Mouse (Mus musculus): ENCODE data around the gene Fam129a. TPM values are rescaled to one million over a fixed set of nuclear protein-coding genes. Genes with fewer than 3 reads are reported as not detected.

The Fam129a gene
- polyA plus RNA-seq, 1 experiment = 19.9 TPM

DNA sequence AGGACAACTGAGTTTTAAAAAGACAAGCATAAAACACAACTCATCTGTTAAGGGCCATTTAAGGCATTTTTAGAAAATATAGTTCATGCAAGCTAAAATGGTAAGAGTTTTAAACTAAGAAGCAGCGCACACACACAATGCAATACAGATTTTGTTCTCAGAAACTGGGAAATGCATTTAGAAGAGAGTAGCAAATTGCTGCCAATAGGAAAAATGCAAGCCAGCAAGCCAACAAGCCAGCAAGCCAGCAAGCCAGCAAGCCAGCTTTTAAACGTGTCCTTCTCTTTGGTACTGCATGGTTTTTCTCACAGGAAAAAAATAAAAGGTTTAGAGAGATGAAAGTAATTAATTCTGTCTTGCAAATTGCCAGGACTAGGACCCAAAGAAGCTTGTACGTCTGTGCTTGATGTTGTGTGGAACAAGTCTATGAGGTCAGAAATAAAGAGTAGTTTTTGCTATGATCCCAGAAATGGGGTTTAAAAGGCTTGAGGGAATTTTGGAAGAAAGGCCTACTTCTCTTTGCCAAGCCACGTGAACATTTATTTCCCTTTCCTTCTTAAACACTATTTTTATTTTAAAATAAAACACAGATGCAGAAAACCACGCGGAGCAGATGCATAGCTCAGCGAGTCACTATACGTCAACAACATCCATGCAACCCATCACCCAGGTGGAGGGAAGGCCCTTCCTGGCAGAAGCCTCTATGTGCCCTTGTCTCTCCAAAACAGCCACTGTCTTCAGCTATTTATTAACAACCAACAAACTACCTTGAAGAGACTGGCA, 9.4 kb downstream of the Fam129a start:
- Histone ChIP-seq H3K4me3 (ENCODE audit: low read depth, low read length) (no peak overlapping the region), H3K27ac (ENCODE audit: insufficient read depth, low read length) (no peak overlapping the region), H3K27me3 (ENCODE audit: control insufficient read depth, insufficient read depth, low read length, poor library complexity, severe bottlenecking) (no peaks in the 10 kb centered on the region), H3K36me3 (ENCODE audit: control insufficient read depth, insufficient read depth, low read length, poor library complexity, severe bottlenecking) (peaks cover 12% of the 10 kb centered on the region), H3K9ac (ENCODE audit: low read depth, poor library complexity, severe bottlenecking) (no peak overlapping the region), H3K9me3 (replicated peaks; ENCODE audit: control insufficient read depth, insufficient read depth, low read length, poor library complexity, severe bottlenecking) (no peaks in the 10 kb centered on the region), H3K4me1 (ENCODE audit: control insufficient read depth, insufficient read depth, low read length) (no peaks in the 10 kb centered on the region)
- no peak for TF ChIP-seq EP300 (IDR thresholded peaks at IDR 0.05; ENCODE audit: insufficient read depth, low read depth, low read length)
- TF ChIP-seq POLR2A (IDR thresholded peaks at IDR 0.05; ENCODE audit: insufficient read depth, low read length) = no peak
- no peak for TF ChIP-seq CTCF (IDR thresholded peaks at IDR 0.05; ENCODE audit: low read depth, low read length)

DNA sequence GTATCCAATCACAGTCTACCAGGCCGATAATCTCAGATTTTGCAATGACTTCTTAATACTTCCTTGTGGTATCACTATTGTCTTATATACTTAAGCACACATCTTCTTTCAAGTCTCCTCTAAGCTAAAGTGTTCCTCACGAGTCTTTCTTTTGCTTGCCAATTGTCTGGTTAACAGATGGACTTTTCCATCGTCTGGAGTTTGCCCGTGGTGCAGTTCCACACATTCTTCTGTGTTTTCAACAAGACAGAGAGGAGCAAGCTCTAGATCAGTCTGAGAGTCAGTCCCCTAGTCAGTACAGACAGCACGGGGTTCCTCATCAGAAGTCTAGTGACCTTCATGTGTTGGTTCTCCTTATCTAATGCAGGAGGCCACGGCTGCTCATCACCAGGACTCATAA, 10.5 kb downstream of the Fam129a start:
- peaks cover 7% of the 10 kb centered on the region; the same call in 1 of the 2 replicates for H3K36me3 ChIP-seq (ENCODE audit: control insufficient read depth, insufficient read depth, low read length, poor library complexity, severe bottlenecking)
- H3K27me3 ChIP-seq (ENCODE audit: control insufficient read depth, insufficient read depth, low read length, poor library complexity, severe bottlenecking) = no peaks in the 10 kb centered on the region
- no peaks in the 10 kb centered on the region for H3K4me1 ChIP-seq (ENCODE audit: control insufficient read depth, insufficient read depth, low read length)
- no peak overlapping the region for H3K4me3 ChIP-seq (ENCODE audit: low read depth, low read length)
- no peaks in the 10 kb centered on the region for H3K9me3 ChIP-seq (replicated peaks; ENCODE audit: control insufficient read depth, insufficient read depth, low read length, poor library complexity, severe bottlenecking)
- no peak overlapping the region for H3K9ac ChIP-seq (ENCODE audit: low read depth, poor library complexity, severe bottlenecking)
- TF ChIP-seq POLR2A (IDR thresholded peaks at IDR 0.05; ENCODE audit: insufficient read depth, low read length) = no peak
- H3K27ac ChIP-seq (ENCODE audit: insufficient read depth, low read length) = no peak overlapping the region

DNA sequence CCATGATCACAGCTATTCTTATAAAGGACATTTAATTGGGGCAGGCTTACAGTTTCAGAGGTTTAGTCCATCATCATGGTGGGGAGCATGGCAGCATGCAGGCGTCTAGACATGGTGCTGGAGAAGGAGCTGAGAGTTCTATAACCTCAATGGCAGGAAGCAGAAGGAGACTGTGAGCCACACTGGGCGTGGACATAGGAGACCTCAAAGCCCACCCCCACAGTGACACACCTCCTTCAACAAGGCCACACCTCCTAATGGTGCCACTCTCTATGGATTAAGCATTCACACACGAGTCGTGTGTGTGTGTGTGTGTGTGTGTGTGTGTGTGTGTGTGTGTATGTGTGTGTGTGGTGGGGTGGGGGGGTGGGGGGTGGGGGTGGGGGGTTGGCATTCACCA, 11.0 kb downstream of the Fam129a start:
- Histone ChIP-seq H3K27me3 (ENCODE audit: control insufficient read depth, insufficient read depth, low read length, poor library complexity, severe bottlenecking) (no peaks in the 10 kb centered on the region), H3K36me3 (ENCODE audit: control insufficient read depth, insufficient read depth, low read length, poor library complexity, severe bottlenecking) (peaks cover 4% of the 10 kb centered on the region; the same call in 1 of the 2 replicates), H3K4me3 (ENCODE audit: low read depth, low read length) (no peak overlapping the region), H3K27ac (ENCODE audit: insufficient read depth, low read length) (no peak overlapping the region), H3K9me3 (replicated peaks; ENCODE audit: control insufficient read depth, insufficient read depth, low read length, poor library complexity, severe bottlenecking) (no peaks in the 10 kb centered on the region), H3K4me1 (ENCODE audit: control insufficient read depth, insufficient read depth, low read length) (no peaks in the 10 kb centered on the region), H3K9ac (ENCODE audit: low read depth, poor library complexity, severe bottlenecking) (no peak overlapping the region)
- TF ChIP-seq CTCF (IDR thresholded peaks at IDR 0.05; ENCODE audit: low read depth, low read length) = no peak
- no peak for TF ChIP-seq EP300 (IDR thresholded peaks at IDR 0.05; ENCODE audit: insufficient read depth, low read depth, low read length)
- TF ChIP-seq POLR2A (IDR thresholded peaks at IDR 0.05; ENCODE audit: insufficient read depth, low read length) = no peak

DNA sequence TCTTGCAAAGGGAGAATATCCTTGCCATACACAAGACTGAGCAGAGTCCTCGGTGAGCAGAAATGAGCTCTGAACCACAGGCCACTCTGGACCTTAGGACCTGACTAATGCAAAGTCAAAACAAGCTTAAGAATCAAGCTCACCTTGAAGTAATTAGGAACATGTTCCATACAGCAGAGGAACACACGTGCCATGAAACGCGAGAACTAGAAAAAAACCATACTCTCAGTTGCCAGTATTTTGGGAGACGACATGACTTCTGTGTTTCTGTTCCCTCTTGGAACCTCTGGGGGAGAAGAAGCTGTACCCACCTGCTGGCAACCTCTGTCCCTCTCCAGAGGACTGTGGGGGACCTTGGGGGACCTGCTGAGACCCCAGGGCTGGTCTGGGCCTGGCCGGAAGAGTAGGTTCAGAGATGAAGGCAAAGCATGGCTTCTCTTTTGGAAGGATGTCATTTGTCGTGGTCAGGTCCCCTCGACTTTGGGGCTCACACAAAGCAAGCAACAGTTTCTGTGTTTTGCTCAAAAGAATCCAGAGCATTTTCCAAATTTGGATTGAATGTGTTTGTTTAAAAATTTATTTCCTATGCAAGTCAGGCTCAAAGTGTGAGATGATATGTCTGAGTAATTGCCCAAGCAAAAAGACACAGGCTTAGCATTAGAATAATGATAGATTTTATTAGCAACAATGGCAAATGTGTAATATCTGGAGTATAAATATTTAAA, 12.6 kb downstream of the Fam129a start:
- Histone ChIP-seq H3K4me3 (ENCODE audit: low read depth, low read length) (no peak overlapping the region), H3K4me1 (ENCODE audit: control insufficient read depth, insufficient read depth, low read length) (no peaks in the 10 kb centered on the region), H3K9me3 (replicated peaks; ENCODE audit: control insufficient read depth, insufficient read depth, low read length, poor library complexity, severe bottlenecking) (no peaks in the 10 kb centered on the region), H3K9ac (ENCODE audit: low read depth, poor library complexity, severe bottlenecking) (no peak overlapping the region), H3K27me3 (ENCODE audit: control insufficient read depth, insufficient read depth, low read length, poor library complexity, severe bottlenecking) (no peaks in the 10 kb centered on the region), H3K36me3 (ENCODE audit: control insufficient read depth, insufficient read depth, low read length, poor library complexity, severe bottlenecking) (no peaks in the 10 kb centered on the region; the same call in 1 of the 2 replicates), H3K27ac (ENCODE audit: insufficient read depth, low read length) (no peak overlapping the region)
- TF ChIP-seq POLR2A (IDR thresholded peaks at IDR 0.05; ENCODE audit: insufficient read depth, low read length) = no peak

DNA sequence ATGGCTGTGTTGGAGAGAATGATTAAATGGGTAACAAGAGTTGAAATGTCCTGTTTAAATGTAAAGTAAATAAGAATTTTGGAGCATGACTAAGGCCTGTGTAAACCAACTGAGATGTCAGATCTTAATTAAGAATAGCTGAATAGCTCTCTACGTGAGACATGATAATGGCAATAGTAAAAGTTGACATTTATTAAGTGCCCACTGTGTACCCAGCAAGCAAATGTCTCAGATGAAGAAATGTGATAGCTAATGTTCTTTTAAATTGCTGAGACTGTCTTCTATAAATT, 13.1 kb downstream of the Fam129a start:
- H3K4me1 ChIP-seq (ENCODE audit: control insufficient read depth, insufficient read depth, low read length) = no peaks in the 10 kb centered on the region
- no peak overlapping the region for H3K9ac ChIP-seq (ENCODE audit: low read depth, poor library complexity, severe bottlenecking)
- H3K27ac ChIP-seq (ENCODE audit: insufficient read depth, low read length) = no peak overlapping the region
- no peak for TF ChIP-seq EP300 (IDR thresholded peaks at IDR 0.05; ENCODE audit: insufficient read depth, low read depth, low read length)
- no peak for TF ChIP-seq POLR2A (IDR thresholded peaks at IDR 0.05; ENCODE audit: insufficient read depth, low read length)
- no peak for TF ChIP-seq CTCF (IDR thresholded peaks at IDR 0.05; ENCODE audit: low read depth, low read length)
- no peaks in the 10 kb centered on the region; the same call in 1 of the 2 replicates for H3K36me3 ChIP-seq (ENCODE audit: control insufficient read depth, insufficient read depth, low read length, poor library complexity, severe bottlenecking)
- H3K4me3 ChIP-seq (ENCODE audit: low read depth, low read length) = no peak overlapping the region
- no peaks in the 10 kb centered on the region for H3K27me3 ChIP-seq (ENCODE audit: control insufficient read depth, insufficient read depth, low read length, poor library complexity, severe bottlenecking)
- no peaks in the 10 kb centered on the region for H3K9me3 ChIP-seq (replicated peaks; ENCODE audit: control insufficient read depth, insufficient read depth, low read length, poor library complexity, severe bottlenecking)

DNA sequence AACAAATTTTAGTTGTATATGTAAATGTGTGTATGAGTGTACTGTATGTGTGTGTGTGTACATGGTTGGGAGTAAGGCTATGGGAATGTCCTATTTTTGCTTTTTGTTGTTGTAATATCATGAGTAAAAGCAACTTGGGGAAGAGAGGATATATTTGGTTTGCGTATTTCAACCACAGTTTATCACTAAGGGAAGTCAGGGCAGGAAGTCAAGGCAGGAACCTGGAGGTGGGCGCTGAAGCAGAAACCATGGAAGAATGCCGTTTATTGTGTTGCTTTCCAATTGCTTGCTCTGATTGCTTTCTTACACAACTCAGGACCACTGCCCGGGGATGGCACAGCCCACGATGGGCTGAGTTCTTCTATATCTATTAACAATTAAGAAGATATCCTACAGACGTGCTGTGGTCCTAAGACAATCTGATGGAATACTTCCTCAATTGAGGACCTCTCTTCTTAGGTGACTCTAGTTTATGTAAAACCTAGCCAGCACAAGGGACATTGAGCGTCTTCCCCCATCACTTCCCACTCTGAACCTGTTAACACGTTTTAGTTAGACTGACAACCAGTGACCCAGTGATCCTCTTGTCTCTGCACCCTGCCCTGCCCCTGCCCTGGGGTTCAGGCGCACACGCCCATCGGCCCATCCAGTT, 13.7 kb downstream of the Fam129a start:
- H3K9me3 ChIP-seq (replicated peaks; ENCODE audit: control insufficient read depth, insufficient read depth, low read length, poor library complexity, severe bottlenecking) = no peaks in the 10 kb centered on the region
- H3K9ac ChIP-seq (ENCODE audit: low read depth, poor library complexity, severe bottlenecking) = no peak overlapping the region
- no peak overlapping the region for H3K4me3 ChIP-seq (ENCODE audit: low read depth, low read length)
- H3K36me3 ChIP-seq (ENCODE audit: control insufficient read depth, insufficient read depth, low read length, poor library complexity, severe bottlenecking) = no peaks in the 10 kb centered on the region; the same call in 1 of the 2 replicates
- no peaks in the 10 kb centered on the region for H3K4me1 ChIP-seq (ENCODE audit: control insufficient read depth, insufficient read depth, low read length)
- TF ChIP-seq CTCF (IDR thresholded peaks at IDR 0.05; ENCODE audit: low read depth, low read length) (no peak), EP300 (IDR thresholded peaks at IDR 0.05; ENCODE audit: insufficient read depth, low read depth, low read length) (no peak), POLR2A (IDR thresholded peaks at IDR 0.05; ENCODE audit: insufficient read depth, low read length) (no peak)
- H3K27ac ChIP-seq (ENCODE audit: insufficient read depth, low read length) = no peak overlapping the region
- no peaks in the 10 kb centered on the region for H3K27me3 ChIP-seq (ENCODE audit: control insufficient read depth, insufficient read depth, low read length, poor library complexity, severe bottlenecking)

All from ES-Bruce4 (cell line).